Mouse (Mus musculus) retina, postnatal 1 day (tissue): ENCODE measurements at regions not wholly inside any gene's neighbourhood (a gene's known extent, or its start where the extent isn't known, plus 50 kb on each side); places are given as distances from the start of the nearest gene placed in this dataset.

Source experiments
- DNase-seq: peaks from one replicate; pipeline ENCODE4 v3.0.0-alpha.2; 2012

DNA sequence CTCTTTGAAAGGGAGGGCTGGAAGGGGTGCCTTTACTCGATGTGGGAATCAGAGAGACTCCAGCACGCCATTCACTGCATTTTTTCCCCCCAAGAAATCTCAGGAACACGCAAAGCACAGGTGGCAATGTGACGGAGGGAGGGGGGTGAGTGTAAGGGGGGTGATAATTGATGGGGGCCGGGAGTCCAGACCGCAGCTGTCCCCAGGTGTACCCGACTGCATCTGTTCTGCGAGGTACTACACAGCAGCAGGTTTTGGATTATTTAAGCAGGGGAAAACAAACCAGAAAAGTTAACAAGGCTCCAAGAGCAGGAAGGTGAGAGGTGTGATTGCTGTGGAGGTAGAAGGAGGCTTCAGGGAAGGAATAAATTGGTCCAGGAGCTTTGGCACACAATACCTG is 153.8 kb upstream of the Satb1 start:
- DNase-seq: no peak

DNA sequence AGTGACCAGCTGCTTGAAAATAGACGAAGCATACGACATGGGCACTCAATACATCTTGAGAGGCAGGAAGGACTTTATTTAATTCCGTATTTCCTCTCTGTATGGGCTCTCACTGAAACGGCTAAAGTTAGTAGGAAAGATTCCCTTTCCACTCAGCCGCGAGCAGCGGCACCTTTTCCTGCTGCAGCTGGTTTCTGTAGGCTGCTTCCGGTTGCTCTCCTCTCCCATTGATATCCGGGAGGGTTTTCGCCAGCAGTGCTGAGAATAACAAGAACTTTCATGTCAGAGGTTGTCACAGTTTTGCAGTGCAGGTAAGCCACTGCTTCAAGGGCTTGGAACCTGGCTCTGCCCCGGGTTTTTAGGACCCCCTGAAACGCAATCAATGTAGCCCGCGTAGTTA is 153.1 kb upstream of the Satb1 start:
- DNase-seq: no peak

DNA sequence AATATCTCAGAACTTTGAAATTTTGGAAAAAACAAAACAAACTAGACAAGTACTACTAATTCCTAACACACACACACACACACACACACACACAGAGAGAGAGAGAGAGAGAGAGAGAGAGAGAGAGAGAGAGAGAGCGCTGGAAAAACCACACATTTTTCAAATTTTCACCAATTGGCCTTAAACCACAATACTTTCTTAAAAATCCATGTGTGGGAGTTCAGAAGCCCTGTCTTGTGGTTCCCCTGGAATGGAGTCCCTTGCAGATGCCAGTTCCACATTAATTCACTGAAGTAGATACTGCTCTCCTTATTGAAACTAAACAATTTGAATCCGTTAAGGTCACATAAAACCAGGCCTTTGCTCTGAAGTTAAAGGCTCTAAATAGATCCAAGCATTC is 146.0 kb upstream of the Satb1 start:
- no peak for DNase-seq

DNA sequence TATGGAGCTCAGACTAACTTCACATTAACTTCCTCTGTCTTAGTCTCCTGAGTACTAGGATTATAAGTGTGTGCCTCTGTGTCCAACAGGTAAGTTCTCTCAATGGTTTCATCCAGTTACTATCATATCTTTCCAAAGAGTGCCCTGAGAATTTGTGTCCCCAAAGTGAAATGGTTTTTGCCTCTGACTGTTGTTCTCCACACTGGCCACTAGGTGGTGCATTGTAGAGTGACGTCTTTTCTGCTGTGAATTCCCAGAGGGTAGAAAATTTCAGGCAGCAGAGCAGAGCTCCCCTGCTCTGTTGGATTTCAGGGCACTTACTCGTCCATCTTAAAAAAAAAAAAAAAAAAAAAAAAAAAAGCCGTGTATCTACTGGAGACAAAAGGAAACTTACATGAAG is 138.4 kb upstream of the Satb1 start:
- DNase-seq: peak; percentile 27

GRCm38 (mm10) chr17:51966573-51967284 is 133.6 kb upstream of the Satb1 start:
- no peak for DNase-seq

GRCm38 (mm10) chr17:51962529-51963110 is 129.5 kb upstream of the Satb1 start:
- no peak for DNase-seq

- no peak for DNase-seq
These were observed 128.2 kb upstream of the Satb1 start for GRCm38 (mm10) chr17:51961337-51961736.

GRCm38 (mm10) chr17:51956275-51956674 is 123.2 kb upstream of the Satb1 start:
- no peak for DNase-seq

- DNase-seq: no peak
These were observed 104.6 kb upstream of the Satb1 start for GRCm38 (mm10) chr17:51937707-51938106.

DNA sequence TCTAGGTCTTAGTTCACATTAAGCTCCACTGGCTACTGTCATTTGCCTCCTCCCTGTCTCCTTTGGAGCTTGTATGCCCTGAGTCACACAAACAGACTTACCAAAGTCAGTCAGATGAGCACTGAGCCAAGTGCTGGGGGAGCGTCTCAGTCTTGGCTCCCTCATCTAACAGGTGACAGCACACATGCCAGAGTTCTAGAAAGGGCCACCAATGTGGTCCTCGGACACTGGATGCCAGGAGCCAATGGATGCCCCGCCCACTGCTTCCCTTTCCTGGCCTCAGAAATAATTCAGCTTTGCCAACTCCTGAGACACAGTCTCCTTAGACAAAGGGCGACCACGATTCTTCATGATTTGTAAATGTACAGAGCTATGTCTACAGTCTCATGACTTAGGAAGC is 103.0 kb upstream of the Satb1 start:
- no peak for DNase-seq

- DNase-seq: no peak
These were observed 93.3 kb upstream of the Satb1 start for GRCm38 (mm10) chr17:51926392-51926791.

DNA sequence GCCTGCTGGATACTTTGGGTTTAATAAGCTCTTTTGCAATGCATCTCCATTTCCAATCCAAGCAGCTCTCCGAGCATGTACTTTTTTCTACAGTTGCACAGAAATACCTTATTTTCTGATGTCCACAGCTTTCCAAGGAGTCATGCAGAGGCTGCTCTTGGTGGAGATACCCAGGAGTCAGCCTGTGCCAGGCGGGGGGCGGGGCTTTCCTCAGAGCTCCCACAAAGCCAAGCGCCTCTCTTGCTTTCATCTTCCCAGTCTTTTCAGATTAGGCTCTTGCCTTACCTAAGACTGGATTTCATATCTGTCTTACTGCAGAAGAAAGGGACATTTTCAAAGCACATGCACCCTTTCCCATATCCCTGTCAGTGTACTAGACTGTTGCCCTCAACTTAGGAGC is 73.9 kb upstream of the Satb1 start:
- no peak for DNase-seq

GRCm38 (mm10) chr17:51906418-51906817 is 73.3 kb upstream of the Satb1 start:
- DNase-seq: no peak

DNA sequence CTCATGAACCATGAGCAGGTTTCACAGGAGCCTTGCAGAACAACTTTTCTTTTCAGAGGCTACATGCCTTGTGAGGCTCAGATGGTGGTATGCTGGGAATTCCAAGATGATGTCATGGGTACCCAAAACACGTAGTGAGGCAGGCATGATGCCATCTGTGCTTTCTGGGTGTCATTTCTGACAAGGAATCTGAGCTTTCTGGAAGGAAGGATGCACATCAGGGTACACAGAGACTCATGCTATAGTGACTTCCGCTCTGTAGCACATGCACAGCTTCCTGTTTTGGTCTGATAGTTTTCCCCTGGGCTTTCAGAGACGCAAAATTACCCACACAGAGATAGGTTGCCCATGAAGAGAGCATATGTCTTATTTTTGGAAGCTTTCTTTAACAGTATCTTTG is 70.8 kb upstream of the Satb1 start:
- DNase-seq: no peak

DNA sequence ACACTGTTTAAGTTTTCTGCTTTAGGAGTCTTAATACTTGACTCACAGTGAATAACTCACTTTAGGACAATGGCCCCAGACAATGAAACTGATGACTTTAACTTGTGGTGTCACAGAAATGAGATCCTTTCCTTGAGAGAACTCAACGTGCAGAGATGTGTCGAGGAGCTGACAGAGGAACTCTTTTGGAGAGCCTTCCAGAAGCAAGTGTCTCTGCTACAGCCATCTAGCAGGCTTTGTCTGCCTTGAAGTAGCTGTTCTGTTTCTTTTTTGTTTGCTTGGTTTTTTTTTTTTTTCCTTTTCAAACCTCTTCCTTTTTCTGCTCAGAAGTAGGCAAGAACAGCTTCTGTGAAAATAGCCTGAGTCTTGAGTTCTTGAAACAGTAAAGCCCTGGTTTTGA is 66.3 kb upstream of the Satb1 start:
- no peak for DNase-seq

GRCm38 (mm10) chr17:51896160-51896559 is 63.1 kb upstream of the Satb1 start:
- no peak for DNase-seq

DNA sequence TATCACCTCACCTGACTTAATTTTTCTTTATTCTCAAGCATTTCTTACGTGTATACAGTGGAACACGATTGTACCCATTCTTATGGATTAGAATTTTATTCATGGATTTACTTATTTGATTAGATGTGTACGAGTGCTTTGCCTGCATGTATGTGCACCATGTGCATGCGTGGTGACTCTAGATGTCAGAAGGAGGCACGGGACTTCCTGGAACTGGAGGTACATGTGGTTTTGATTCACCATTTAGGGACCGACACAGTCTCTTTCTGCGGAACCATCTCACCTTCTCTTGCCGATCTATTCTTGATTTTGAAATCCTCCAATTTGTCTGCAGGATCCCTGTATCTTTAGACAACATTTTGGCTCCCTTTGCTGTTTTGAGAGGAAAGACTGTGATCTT is 61.2 kb upstream of the Satb1 start:
- no peak for DNase-seq

DNA sequence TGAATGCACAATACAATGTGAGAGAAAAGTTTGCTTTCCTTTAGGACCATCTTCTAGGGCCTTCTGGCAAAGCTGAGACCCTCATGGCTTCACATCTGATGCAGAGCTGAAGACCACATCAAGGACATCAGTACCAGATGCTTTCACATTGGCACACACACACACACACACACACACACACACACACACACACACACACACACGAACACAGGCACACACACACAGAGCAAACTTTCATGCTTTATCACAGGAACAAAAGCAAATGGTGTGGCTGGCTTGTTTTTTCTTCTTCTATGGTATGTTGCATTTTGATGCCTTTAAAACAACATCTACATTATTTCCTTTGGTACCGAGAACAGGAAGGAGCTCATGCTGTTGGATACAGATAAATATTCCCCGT is 59.8 kb upstream of the Satb1 start:
- DNase-seq: no peak

DNA sequence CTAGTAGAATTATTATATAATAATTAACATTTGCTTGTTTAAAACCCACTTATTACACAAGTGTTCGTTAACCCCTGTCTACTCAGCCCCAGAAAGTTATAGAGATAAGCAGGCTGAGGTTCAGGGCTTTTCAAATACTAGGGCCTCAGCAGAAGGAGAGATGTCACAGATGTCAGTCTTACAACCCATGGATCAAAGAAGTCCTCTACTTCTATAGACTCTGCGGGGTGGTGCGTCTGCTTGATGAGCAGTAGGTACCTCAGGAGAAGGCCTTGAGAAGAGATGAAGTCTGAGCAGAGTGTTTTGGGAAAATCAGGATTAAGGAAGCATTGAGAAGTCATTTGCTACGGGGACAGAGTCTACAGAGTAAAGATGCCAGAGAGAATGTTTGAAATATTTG is 59.1 kb upstream of the Satb1 start:
- no peak for DNase-seq
